Mouse (Mus musculus) T-helper 1 cell (primary cell): ENCODE measurements around the gene Tmem199.

Experiments used
- in situ Hi-C: fragments of 300-600 bp; cut with MboI, MseI; formaldehyde crosslinking; loops from one replicate; pipeline ENCODE4 v1.15.1; 2025; ENCODE audit warnings: high pct_unique_total_duplicates

The Tmem199 gene

GRCm38 (mm10) chr11:78524838-78525237, 12.9 kb upstream of the Tmem199 start:
- in situ Hi-C loops, result no loop called here

- in situ Hi-C loops, result no loop called here
Observed at GRCm38 (mm10) chr11:78523241-78523955, 11.4 kb upstream of the Tmem199 start.

GRCm38 (mm10) chr11:78522481-78522997, 10.6 kb upstream of the Tmem199 start:
- in situ Hi-C loops, result no loop called here

GRCm38 (mm10) chr11:78521880-78522279, 9.9 kb upstream of the Tmem199 start:
- in situ Hi-C loops, result no loop called here

- in situ Hi-C loops, result no loop called here
Observed at GRCm38 (mm10) chr11:78518931-78519330, 7.0 kb upstream of the Tmem199 start.

- in situ Hi-C loops, result no loop called here
Observed at GRCm38 (mm10) chr11:78515549-78516325, 3.8 kb upstream of the Tmem199 start.

GRCm38 (mm10) chr11:78513106-78513790, 1.3 kb upstream of the Tmem199 start:
- in situ Hi-C loops, result no loop called here

- in situ Hi-C loops, result loop anchor here (10.0 kb wide), 1 partner anchor 1456 kb away; the partner anchor contains the start of gene Utp6
Observed at GRCm38 (mm10) chr11:78509148-78509547, 2.8 kb downstream of the Tmem199 start.

GRCm38 (mm10) chr11:78505430-78505829, 6.5 kb downstream of the Tmem199 start:
- in situ Hi-C loops, result loop anchor here (10.0 kb wide), 1 partner anchor 1459 kb away; the partner anchor contains the start of gene Utp6

GRCm38 (mm10) chr11:78502909-78503650, 8.9 kb downstream of the Tmem199 start, which contains the start of gene Sebox:
Sebox (plus strand) TSS chr11:78503447.
- in situ Hi-C loops, result loop anchor here (10.0 kb wide), 1 partner anchor 1462 kb away; the partner anchor contains the start of gene Utp6

- in situ Hi-C loops, result loop anchor here (10.0 kb wide), 1 partner anchor 1463 kb away; the partner anchor contains the start of gene Utp6
Observed at GRCm38 (mm10) chr11:78501529-78501928, 10.4 kb downstream of the Tmem199 start.

GRCm38 (mm10) chr11:78500623-78501202, 11.3 kb downstream of the Tmem199 start:
- in situ Hi-C loops, result loop anchor here (10.0 kb wide), 1 partner anchor 1464 kb away; the partner anchor contains the start of gene Utp6

- in situ Hi-C loops, result no loop called here
Observed at GRCm38 (mm10) chr11:78499543-78499942, 12.4 kb downstream of the Tmem199 start.

GRCm38 (mm10) chr11:78499004-78499403, 13.0 kb downstream of the Tmem199 start, which contains the start of gene Vtn:
Vtn (plus strand) TSS chr11:78499091.
- in situ Hi-C loops, result no loop called here

GRCm38 (mm10) chr11:78497544-78498522, 14.1 kb downstream of the Tmem199 start, which contains the start of gene Sarm1:
Sarm1 (minus strand) TSS chr11:78497754.
- in situ Hi-C loops, result no loop called here

GRCm38 (mm10) chr11:78497071-78497541, 14.9 kb downstream of the Tmem199 start:
- in situ Hi-C loops, result no loop called here

GRCm38 (mm10) chr11:78495904-78496303, 16.1 kb downstream of the Tmem199 start:
- in situ Hi-C loops, result no loop called here

- in situ Hi-C loops, result no loop called here
Observed at GRCm38 (mm10) chr11:78490781-78491241, 21.2 kb downstream of the Tmem199 start.

GRCm38 (mm10) chr11:78488168-78488567, 23.8 kb downstream of the Tmem199 start:
- in situ Hi-C loops, result no loop called here
